Mouse (Mus musculus): ENCODE measurements at regions not wholly inside any gene's neighbourhood (a gene's known extent, or its start where the extent isn't known, plus 50 kb on each side); places are given as distances from the start of the nearest gene placed in this dataset.
"Not testable (repeated sequence)": the region's sequence is repeated elsewhere in the genome, so short reads cannot be mapped to it uniquely, and the experiment has no call there.

DNA sequence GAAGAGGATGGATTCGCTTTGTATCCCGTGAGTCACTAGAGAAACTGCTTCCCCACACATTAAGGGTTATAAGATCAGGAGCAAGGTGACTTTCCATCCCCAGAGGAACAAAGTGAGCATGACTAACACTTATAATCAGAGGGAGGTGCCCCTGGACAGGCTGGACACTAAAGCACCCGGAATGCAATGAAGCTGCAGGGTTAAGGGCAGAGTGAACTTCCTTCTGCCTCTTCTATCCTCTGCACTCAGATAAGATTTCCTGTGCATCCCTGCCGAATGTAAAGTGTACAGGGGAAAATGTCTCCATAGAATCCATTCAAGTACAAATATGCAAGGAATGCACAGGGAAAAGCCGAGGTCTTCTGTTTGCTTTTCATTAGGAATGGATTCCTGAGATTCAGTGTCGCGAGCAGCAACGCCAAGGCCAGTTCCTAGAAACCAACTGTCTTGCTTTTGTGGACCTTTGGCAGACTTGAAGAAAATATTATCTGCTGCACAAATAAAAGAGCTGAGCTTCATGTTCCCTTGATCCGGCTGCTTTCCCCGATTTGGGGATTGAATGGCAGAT is 58.5 kb upstream of the Fbxl7 start:
- no peak for DNase-seq (ENCODE audit: extremely low read depth, insufficient read length, low spot score)

DNA sequence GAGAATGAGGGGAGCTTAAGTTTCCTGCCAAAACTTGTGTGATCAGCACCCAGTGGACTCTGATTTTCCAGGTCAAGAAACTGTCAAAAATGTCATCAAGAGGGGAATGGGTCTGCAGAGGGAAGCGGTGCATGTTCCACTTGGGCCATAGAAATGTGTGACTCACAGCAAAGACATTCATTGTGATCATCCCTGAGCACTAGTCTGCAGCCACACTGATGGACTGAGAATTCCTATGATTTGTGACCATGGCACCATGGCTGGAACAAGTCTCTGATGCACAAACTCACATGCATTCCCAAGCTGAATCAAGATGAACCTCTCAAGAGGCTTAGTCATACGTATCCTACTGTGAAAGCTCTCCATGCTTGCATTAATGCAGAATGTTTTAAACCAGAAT is 63.6 kb upstream of the Fbxl7 start:
- no peak for DNase-seq (ENCODE audit: extremely low read depth, insufficient read length, low spot score)

GRCm38 (mm10) chr15:26968392-26969025 is 73.1 kb upstream of the Fbxl7 start:
- no peak for DNase-seq (ENCODE audit: extremely low read depth, insufficient read length, low spot score)

GRCm38 (mm10) chr15:26970770-26971169 is 75.4 kb upstream of the Fbxl7 start:
- no peak for DNase-seq (ENCODE audit: extremely low read depth, insufficient read length, low spot score)

GRCm38 (mm10) chr15:26993054-26993453 is 97.7 kb upstream of the Fbxl7 start:
- no peak for DNase-seq (ENCODE audit: extremely low read depth, insufficient read length, low spot score)

DNA sequence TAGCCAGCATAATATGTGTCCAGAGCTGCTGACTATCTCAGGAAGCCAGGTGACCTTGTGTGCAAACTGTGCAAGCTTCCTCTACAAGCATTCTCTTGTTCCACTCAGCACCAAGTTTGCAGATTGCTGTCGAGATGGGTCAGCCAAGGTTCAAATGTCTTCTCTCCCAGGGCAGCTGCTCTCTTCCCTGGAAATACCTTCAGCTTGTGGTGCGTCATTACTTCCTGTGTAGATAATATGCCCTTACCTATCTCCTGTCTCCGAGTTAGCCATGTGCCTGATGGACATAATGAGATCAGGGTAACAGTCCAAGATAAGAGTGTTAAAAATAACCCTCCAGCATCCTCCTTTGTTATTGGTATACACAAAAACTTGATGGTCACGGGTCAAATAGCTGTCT is 113.7 kb upstream of the Fbxl7 start:
- DNase-seq (ENCODE audit: extremely low read depth, insufficient read length, low spot score) = no peak

- DNase-seq (ENCODE audit: extremely low read depth, insufficient read length, low spot score) = no peak
These were observed 118.7 kb upstream of the Fbxl7 start for GRCm38 (mm10) chr15:27013906-27014658.

GRCm38 (mm10) chr15:27014659-27014974 is 119.2 kb upstream of the Fbxl7 start:
- DNase-seq (ENCODE audit: extremely low read depth, insufficient read length, low spot score) = no peak

- DNase-seq (ENCODE audit: extremely low read depth, insufficient read length, low spot score) = no peak
These were observed 125.1 kb upstream of the Fbxl7 start for GRCm38 (mm10) chr15:27020471-27020870.

- no peak for DNase-seq (ENCODE audit: extremely low read depth, insufficient read length, low spot score)
These were observed 137.9 kb upstream of the Fbxl7 start for GRCm38 (mm10) chr15:27033261-27033660.

- DNase-seq (ENCODE audit: extremely low read depth, insufficient read length, low spot score) = no peak
These were observed 148.4 kb upstream of the Fbxl7 start for GRCm38 (mm10) chr15:27043788-27044187.

DNA sequence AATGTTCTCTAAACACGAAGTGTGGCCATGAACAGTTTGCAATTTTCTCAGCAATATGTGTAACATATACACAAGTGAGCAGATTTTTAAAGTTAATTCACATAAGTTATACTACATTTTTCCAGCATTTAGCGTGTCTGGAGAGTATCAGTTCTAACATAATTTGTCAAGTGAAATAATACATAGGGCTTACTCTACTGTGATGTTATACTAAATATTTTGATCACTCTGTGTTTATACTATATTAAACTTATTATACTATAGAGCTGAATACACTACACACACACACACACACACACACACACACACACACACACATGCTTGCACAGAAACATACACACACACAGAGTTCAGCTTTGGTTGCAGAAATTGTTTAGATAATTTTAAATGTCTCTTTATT is 155.3 kb upstream of the Fbxl7 start:
- DNase-seq (ENCODE audit: extremely low read depth, insufficient read length, low spot score) = no peak

GRCm38 (mm10) chr15:27063456-27063855 is 168.1 kb upstream of the Fbxl7 start:
- DNase-seq (ENCODE audit: extremely low read depth, insufficient read length, low spot score) = no peak

DNA sequence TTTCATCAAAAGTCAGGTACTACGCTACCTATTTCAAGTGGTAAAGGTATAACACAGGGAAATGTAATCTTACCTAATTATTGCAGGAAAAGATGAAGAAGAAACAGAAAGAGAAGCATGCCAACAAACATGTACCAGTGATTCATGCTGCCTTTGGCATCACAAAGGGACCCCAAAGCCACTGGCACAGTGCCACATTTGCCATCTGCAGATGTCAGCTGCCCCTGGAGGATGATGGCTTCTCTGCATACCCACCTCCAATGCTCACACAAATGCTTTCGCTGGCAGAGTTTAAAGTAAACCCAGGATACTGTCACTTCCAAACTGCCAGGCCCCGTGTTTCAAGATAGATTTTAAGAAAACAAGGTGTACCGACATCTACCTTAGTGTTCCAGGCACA is 168.6 kb upstream of the Fbxl7 start:
- no peak for DNase-seq (ENCODE audit: extremely low read depth, insufficient read length, low spot score)

DNA sequence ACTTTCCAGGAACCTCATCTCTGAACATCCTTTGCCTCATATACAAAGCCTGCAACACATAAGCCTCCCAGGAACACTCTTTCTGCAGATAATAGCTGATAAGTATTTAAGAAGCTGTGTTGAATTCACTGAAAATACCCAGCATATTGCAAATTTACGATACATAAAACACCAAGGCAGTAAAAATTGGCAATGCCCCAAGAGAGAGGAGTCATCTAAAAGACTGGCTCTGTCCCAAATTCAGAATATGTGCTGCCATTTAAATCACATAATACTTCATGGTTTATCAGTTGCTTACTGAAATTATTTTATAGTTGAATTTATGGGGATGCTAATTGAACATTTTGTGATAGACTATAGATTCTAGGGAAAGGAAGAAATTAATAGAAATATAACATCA is 172.3 kb upstream of the Fbxl7 start:
- no peak for DNase-seq (ENCODE audit: extremely low read depth, insufficient read length, low spot score)

GRCm38 (mm10) chr15:27077926-27078325 is 182.5 kb upstream of the Fbxl7 start:
- no peak for DNase-seq (ENCODE audit: extremely low read depth, insufficient read length, low spot score)

DNA sequence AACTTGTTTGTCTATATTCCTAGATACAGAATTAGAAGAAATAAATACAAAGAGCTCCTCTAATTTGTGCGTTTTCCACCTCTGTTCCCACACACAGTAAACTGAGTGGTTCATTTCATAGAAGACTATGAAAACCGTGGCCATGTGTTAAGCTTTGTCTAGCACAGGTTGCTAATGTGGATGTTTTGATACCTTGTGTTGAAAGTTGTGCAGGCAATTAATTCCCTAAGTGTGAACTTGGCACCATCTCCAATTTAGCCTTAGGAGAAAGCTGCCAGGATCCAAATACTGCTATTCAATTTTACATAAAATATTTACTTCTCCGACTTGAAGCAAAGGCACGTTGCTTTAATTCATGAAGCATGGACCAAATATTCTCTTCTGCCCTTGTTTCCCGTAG is 187.4 kb upstream of the Fbxl7 start:
- DNase-seq (ENCODE audit: extremely low read depth, insufficient read length, low spot score) = no peak

DNA sequence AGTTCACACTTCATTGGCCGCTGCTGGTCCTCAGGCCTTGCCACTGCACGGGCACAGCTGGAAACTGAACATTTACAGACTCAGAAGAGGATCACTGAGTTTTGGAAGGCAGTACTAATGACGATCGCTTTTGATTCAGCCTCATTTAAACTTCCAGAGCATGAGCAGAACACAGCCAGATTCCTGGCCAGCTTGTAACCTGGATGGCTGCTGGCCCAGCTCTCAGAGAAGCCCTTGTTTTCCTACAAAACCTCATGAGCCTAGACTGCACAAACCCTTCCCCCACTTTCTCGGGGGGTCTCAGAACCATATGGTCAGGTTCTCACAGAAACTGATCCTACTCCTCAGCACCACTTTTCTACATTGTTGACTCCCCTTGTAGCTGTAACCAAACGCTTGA is 188.2 kb upstream of the Fbxl7 start:
- DNase-seq (ENCODE audit: extremely low read depth, insufficient read length, low spot score) = no peak

DNA sequence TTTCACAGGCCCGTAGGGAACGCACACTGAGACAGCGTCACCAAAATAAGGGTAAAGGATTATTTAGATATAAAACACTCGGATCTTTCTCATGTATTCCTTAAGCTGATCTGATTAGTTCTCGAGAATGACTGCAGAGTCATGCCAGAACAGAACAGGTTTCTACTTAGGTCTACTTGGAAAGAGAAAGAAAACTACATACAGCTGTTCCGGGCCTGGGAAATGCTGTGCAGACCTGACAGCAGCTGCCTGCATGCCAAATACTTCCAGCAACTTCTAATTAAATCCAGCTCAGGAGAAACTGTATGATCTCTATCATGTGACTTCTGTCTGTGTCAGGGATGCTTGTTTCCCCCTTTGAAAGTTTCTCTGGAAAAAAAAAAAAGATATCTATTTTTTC is 193.8 kb upstream of the Fbxl7 start:
- no peak for DNase-seq (ENCODE audit: extremely low read depth, insufficient read length, low spot score)

DNA sequence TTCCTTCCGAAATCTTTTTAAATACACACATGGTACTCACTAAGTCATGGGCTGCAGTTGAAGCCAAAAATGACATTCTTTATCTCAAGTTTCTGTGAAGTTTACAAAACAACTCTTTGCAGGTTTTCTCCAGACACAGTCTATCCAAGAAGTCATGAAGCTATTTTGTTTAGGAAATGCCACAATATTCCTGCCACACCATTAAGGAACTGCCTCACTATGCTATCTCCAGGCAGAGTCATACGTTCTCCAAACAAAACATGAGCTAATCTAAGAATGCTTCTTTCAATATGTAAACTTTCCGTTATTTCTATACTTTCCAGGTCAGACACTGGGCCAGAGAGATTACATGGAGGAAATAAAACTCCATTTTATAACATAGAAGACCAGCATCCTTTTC is 198.7 kb upstream of the Fbxl7 start:
- no peak for DNase-seq (ENCODE audit: extremely low read depth, insufficient read length, low spot score)

- no peak for DNase-seq (ENCODE audit: extremely low read depth, insufficient read length, low spot score)
These were observed 199.9 kb upstream of the Fbxl7 start for GRCm38 (mm10) chr15:27095231-27095630.

GRCm38 (mm10) chr15:27101610-27102009 is 206.2 kb upstream of the Fbxl7 start:
- not testable (repeated sequence) for DNase-seq (ENCODE audit: extremely low read depth, insufficient read length, low spot score)

Measured in 3134 (cell line).